Mouse (Mus musculus): Measurements from ENCODE around the gene Trim41. TPM values are rescaled to one million over a fixed set of nuclear protein-coding genes. Genes with fewer than 3 reads are reported as not detected.
A peak's percentile ranks its signal among the peaks of the same experiment; 100 is the strongest.

Trim41 gene
- total and polyA plus RNA-seq, 2 experiments from 2014 or later, result 2.7 to 39.6 TPM

DNA sequence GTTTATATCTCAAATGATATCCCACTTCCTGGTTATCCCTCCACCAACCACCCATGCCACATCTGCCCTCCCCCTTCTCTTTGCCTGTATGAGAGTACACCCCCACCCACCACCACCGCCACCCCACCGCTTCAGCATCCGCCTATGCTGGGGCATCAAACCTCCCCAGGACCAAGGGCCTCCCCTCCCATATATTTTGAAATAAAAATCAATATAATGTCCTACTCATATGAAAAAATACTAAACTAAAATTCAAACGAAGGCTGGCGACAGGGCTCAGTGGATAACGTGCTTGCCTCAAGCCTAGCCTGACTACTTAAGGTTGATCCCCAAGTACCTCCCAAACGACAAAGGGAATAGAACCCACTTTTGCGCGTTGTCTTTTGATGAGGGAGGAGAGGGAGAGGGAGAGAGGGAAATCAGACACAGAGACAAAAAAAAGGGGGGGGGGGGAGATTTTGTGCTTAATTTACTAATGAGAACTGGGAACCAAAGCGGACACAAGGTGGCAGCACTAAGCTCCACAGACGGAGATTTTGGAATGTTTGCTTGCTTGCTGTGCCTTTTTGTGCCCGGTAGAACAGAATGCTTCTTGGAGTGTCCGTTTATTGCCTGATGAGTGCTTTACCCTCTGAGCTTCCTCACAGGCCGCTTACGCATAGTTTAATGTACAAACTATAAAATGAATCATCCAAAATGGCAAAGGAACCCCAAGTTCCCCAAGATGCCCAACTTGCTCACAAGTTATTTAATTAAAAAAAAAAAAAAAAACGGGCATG lies 28.7 kb downstream of the Trim41 start:
- TF ChIP-seq CTCF (IDR thresholded peaks at IDR 0.05; ENCODE audit: low read depth) (peak; percentile 68), EP300 (IDR thresholded peaks at IDR 0.05; ENCODE audit: low read depth) (no peak)
- Histone ChIP-seq H3K9me3 (replicated peaks; ENCODE audit: control insufficient read depth, low read length) (no peaks in the 10 kb centered on the region), H3K27me3 (ENCODE audit: control insufficient read depth, insufficient read depth, low read length) (no peaks in the 10 kb centered on the region), H3K27ac (ENCODE audit: low read depth) (no peak overlapping the region), H3K9ac (replicated peaks; ENCODE audit: low read depth, low read length) (0 out of 2 replicates have a peak overlapping the region, but pooled peaks have one; percentile 7), H3K36me3 (replicated peaks; ENCODE audit: control insufficient read depth, insufficient read depth, low read length) (no peaks in the 10 kb centered on the region), H3K4me1 (ENCODE audit: control insufficient read depth, insufficient read depth) (peaks cover 2% of the 10 kb centered on the region; the same call in 1 of the 2 replicates), H3K4me2 (ENCODE audit: low read depth, low read length) (peak overlapping the region; percentile 59), H3K4me3 (ENCODE audit: low read depth, low read length) (peak overlapping the region; percentile 35)
- ATAC-seq (ENCODE audit: insufficient read depth, low read depth), result peak; percentile 40; the same call in 1 of the 2 replicates
- peak; percentile 86 for DNase-seq (ENCODE audit: low spot score)
- 7% methylated on average over 16 of the region's 16 CpGs for WGBS

- H3K9ac ChIP-seq (replicated peaks; ENCODE audit: low read depth, low read length), result no peak overlapping the region
Measured at GRCm38 (mm10) chr11:48787455-48788211, 29.5 kb downstream of the Trim41 start.

GRCm38 (mm10) chr11:48782243-48782642 lies 34.9 kb downstream of the Trim41 start:
- DNase-seq (ENCODE audit: low spot score) (no peak), ATAC-seq (ENCODE audit: insufficient read depth, low read depth) (no peak)
- H3K27ac ChIP-seq (ENCODE audit: low read depth), result no peak overlapping the region
- H3K27me3 ChIP-seq (ENCODE audit: control insufficient read depth, insufficient read depth, low read length), result no peaks in the 10 kb centered on the region
- no peaks in the 10 kb centered on the region for H3K4me1 ChIP-seq (ENCODE audit: control insufficient read depth, insufficient read depth)
- no peak overlapping the region for H3K4me2 ChIP-seq (ENCODE audit: low read depth, low read length)
- TF ChIP-seq EP300 (IDR thresholded peaks at IDR 0.05; ENCODE audit: low read depth) (no peak), CTCF (IDR thresholded peaks at IDR 0.05; ENCODE audit: low read depth) (no peak)
- H3K9ac ChIP-seq (replicated peaks; ENCODE audit: low read depth, low read length), result no peak overlapping the region
- WGBS, result 79% methylated on average over 4 of the region's 4 CpGs
- H3K36me3 ChIP-seq (replicated peaks; ENCODE audit: control insufficient read depth, insufficient read depth, low read length), result no peaks in the 10 kb centered on the region
- H3K9me3 ChIP-seq (replicated peaks; ENCODE audit: control insufficient read depth, low read length), result no peaks in the 10 kb centered on the region
- H3K4me3 ChIP-seq (ENCODE audit: low read depth, low read length), result no peak overlapping the region

More at GRCm38 (mm10) chr11:48787455-48788211, 29.5 kb downstream of the Trim41 start:
- no peaks in the 10 kb centered on the region for H3K27me3 ChIP-seq (ENCODE audit: control insufficient read depth, insufficient read depth, low read length)
- peak overlapping the region; percentile 59 for H3K4me2 ChIP-seq (ENCODE audit: low read depth, low read length)
- peak overlapping the region; percentile 35 for H3K4me3 ChIP-seq (ENCODE audit: low read depth, low read length)
- peak; percentile 74 for DNase-seq (ENCODE audit: low spot score)
- no peak overlapping the region for H3K27ac ChIP-seq (ENCODE audit: low read depth)
- no peaks in the 10 kb centered on the region for H3K36me3 ChIP-seq (replicated peaks; ENCODE audit: control insufficient read depth, insufficient read depth, low read length)
- no peak for TF ChIP-seq EP300 (IDR thresholded peaks at IDR 0.05; ENCODE audit: low read depth)
- TF ChIP-seq CTCF (IDR thresholded peaks at IDR 0.05; ENCODE audit: low read depth), result no peak
- no peaks in the 10 kb centered on the region for H3K9me3 ChIP-seq (replicated peaks; ENCODE audit: control insufficient read depth, low read length)
- peak; percentile 77 for ATAC-seq (ENCODE audit: insufficient read depth, low read depth)
- 51% methylated on average over 10 of the region's 10 CpGs for WGBS
- peaks cover 2% of the 10 kb centered on the region; the same call in 1 of the 2 replicates for H3K4me1 ChIP-seq (ENCODE audit: control insufficient read depth, insufficient read depth)

- Histone ChIP-seq H3K27ac (ENCODE audit: low read depth) (no peak overlapping the region), H3K36me3 (replicated peaks; ENCODE audit: control insufficient read depth, insufficient read depth, low read length) (no peaks in the 10 kb centered on the region), H3K4me1 (ENCODE audit: control insufficient read depth, insufficient read depth) (no peaks in the 10 kb centered on the region), H3K9ac (replicated peaks; ENCODE audit: low read depth, low read length) (no peak overlapping the region), H3K4me2 (ENCODE audit: low read depth, low read length) (no peak overlapping the region), H3K9me3 (replicated peaks; ENCODE audit: control insufficient read depth, low read length) (no peaks in the 10 kb centered on the region), H3K4me3 (ENCODE audit: low read depth, low read length) (no peak overlapping the region), H3K27me3 (ENCODE audit: control insufficient read depth, insufficient read depth, low read length) (no peaks in the 10 kb centered on the region)
- DNase-seq (ENCODE audit: low spot score) (no peak), ATAC-seq (ENCODE audit: insufficient read depth, low read depth) (no peak)
- 38% methylated on average over 7 of the region's 7 CpGs for WGBS
- TF ChIP-seq CTCF (IDR thresholded peaks at IDR 0.05; ENCODE audit: low read depth), result peak; percentile 37
- TF ChIP-seq EP300 (IDR thresholded peaks at IDR 0.05; ENCODE audit: low read depth), result no peak
Measured at GRCm38 (mm10) chr11:48779450-48779849, 37.7 kb downstream of the Trim41 start.

- ATAC-seq (ENCODE audit: insufficient read depth, low read depth), result no peak
- Histone ChIP-seq H3K4me2 (ENCODE audit: low read depth, low read length) (no peak overlapping the region), H3K27ac (ENCODE audit: low read depth) (no peak overlapping the region), H3K9ac (replicated peaks; ENCODE audit: low read depth, low read length) (no peak overlapping the region), H3K4me1 (ENCODE audit: control insufficient read depth, insufficient read depth) (no peaks in the 10 kb centered on the region), H3K36me3 (replicated peaks; ENCODE audit: control insufficient read depth, insufficient read depth, low read length) (no peaks in the 10 kb centered on the region), H3K4me3 (ENCODE audit: low read depth, low read length) (no peak overlapping the region), H3K27me3 (ENCODE audit: control insufficient read depth, insufficient read depth, low read length) (no peaks in the 10 kb centered on the region), H3K9me3 (replicated peaks; ENCODE audit: control insufficient read depth, low read length) (no peaks in the 10 kb centered on the region)
- WGBS, result 87% methylated on average over 9 of the region's 9 CpGs
- DNase-seq (ENCODE audit: low spot score), result no peak
- TF ChIP-seq CTCF (IDR thresholded peaks at IDR 0.05; ENCODE audit: low read depth), result no peak
Measured at GRCm38 (mm10) chr11:48777303-48777702, 39.9 kb downstream of the Trim41 start.

Measured in heart, postnatal 0 days (tissue).